Mouse (Mus musculus) spleen, postnatal 4 days (tissue): Measurements from ENCODE around the gene Kntc1.

Source experiments
- DNase-seq, 2 experiments: peaks; one replicate each; pipeline ENCODE4 v3.0.0; 2022; ENCODE audit warnings: low spot score in 2 of 2

The Kntc1 gene

GRCm38 (mm10) chr5:123808541-123808940 lies 59.0 kb downstream of the Kntc1 start:
- no peak for DNase-seq

DNA sequence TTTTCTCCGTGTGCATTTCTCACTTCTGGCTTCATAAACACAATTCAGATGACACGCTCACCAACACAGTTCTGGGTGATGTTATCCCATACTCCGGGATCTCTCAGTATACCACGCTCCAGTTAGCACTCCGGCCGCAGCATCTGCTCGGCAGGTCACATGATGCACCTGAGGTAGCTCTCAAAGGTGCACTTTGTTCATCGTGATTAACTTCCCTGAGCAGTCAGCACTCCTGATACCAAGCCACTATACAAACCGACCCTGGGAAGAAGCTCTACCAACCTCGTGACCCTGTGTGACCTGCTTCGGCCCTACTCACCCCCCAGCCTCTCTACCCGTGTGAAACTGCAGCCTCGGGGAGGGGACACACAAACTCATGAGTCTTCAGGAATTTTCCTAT lies 59.6 kb downstream of the Kntc1 start:
- DNase-seq = no peak

DNA sequence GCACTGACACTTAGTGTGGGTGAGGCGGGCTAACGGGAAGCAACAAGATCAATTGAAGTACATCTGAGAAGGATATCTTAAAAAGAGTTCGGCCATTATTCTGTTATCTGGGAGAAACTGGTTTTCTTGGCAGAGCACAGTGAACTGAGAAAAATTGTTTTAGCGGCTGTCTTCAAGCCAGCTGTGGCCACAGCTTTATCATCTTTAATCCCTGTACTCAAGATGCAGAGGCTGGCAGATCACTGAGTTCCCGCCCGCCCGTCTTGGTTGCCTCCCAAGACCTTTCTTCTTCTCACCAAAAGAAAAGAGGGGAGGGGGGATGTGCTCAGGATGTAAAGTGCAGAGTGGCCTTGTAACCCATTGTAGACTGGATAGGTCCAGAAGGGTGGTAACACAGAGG lies 67.4 kb downstream of the Kntc1 start:
- no peak for DNase-seq

GRCm38 (mm10) chr5:123818941-123819577 lies 69.5 kb downstream of the Kntc1 start:
- no peak for DNase-seq

DNA sequence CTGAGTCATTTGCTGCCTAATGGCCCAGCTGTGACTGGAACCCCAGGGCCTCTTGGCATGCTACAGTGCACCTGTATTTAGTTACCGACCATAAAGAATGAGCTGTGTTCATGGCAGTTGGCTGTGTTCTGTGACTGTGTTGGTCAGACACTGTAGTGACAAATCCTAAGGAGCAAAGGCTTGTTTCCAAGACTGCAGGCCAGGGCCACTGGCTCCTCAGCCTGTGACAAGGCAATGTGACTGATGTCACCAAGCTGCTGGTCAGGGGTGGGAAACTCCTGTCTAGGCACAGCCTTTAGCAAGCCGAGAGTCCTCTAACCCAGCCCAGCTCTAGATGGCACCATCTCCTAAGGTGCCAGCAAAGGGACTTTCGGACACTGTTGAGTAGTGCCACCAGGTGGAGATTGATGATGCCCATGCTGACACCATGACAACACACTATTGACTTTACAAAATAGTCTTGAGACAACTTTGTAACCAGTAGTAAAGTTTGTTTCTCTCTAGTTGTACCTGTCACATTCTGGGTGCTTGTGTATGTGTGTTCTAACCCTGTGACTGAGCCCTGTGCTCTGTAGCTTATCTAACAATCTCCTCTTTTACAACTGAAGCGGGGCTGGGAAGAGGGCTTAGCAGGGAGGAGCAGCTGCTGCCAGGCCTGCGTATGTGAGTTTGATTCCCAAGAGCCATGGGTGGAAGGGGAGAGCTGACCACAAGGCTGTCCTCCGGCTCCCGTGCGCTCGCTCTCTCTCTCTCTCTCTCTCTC lies 71.2 kb downstream of the Kntc1 start:
- DNase-seq = no peak

DNA sequence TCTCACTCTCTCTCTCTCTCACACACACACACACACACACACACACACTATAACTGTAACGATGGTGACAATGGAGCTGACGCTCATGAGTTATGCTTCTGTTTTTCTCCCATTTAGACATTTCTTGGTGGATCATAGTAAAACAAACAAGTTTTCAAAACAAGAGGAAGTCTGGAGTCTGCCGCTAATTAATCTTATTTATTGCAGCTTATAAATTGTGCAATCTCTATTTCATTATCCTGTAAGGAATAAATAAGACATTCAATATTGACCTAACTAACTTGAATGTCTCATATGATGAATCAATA lies 71.7 kb downstream of the Kntc1 start:
- no peak for DNase-seq

DNA sequence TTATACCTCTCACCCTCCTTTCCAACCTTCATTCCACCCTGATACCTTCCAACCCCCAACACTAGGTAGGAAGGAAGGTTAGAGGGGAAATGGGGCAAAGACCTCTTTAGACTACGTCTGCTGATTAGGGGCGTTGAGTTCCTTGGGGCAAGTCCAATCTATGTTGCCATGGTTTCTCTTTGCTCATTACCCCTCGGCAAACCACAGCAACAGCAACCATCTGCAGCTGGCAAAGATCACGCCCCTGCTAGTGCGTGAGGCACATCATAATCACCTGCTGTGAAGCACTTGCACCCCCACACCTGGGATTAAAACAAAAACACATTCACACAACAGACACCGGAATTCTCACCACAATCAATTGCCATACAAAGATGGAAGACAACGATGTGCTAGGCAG lies 73.2 kb downstream of the Kntc1 start:
- no peak for DNase-seq

DNA sequence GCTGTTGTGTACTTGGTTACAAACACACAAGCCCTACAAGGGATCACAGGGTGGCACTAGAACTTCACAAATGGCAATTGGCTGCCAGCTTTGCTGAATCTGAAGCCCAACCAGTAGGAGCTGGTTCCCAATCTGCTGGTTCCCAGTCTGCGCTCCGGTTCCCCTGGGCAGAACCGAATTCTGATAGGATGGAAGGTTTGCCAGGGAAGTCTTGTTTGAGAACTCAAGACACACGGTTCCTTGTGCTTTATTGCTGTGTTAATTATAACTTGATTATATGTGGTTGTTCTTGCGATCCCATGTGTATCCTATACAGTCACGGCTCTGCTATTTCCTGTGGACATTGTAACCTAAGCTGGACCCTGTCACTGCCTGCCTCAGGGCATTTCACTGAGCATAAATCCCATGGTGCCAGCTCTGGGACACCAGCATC lies 78.2 kb downstream of the Kntc1 start:
- no peak for DNase-seq

DNA sequence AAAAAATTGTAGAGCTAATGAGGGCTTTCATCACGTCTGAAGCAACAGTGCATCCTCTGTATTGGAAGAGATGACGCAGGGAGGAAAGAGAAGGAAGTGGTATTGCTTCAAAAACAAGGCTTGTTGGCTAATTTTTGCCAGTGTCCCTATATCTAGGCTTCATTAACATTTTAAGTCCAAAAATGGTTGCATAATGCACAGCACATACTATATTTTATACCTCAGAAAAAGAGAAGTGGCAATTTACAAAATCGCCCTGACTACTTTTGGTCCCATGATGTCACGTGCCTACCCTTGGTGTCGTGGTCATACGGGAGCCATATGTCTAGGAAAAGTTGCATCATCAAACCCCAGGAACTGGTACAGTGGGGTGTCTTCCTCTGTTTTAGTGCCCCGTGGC lies 82.8 kb downstream of the Kntc1 start:
- DNase-seq = no peak

DNA sequence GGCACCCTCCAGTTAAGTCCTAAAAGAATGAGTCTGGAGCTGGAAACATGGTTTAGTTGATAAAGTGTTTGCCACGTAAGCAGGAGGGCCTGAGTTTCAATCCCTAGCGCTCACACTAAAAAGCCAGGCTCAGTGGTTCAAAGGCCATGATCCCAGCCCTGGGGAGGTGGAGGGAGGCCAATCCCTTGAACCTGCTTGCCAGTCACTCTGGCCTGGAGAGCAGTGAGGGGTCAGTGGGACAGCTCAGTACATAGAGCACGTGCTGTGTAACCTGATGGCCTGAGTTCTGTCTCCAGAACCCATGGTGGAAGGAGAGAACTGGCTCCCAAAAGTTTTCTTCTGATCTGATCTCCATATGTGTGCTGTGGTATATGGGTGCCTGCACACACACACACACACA lies 85.3 kb downstream of the Kntc1 start:
- DNase-seq = no peak

DNA sequence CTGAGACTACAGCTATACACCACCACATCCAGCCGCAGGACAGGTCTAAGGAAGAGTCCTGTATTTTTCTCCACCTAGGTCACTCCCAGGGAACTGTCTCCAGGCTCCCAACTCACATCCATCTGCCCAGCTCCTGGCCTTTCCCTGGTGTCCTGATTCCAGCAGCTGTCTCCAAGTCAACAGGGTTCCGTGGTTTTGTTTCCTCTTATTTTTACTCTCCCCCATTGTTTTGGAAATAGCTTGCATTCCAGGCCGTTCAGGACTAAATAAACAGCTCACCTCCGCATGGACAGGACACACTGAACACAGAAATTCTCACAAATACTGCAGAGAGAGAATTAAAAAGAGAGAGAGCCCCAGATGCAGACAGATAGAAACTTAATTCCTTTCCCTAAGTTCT lies 87.9 kb downstream of the Kntc1 start:
- DNase-seq = no peak

GRCm38 (mm10) chr5:123842221-123842934 lies 92.9 kb downstream of the Kntc1 start:
- DNase-seq = no peak

GRCm38 (mm10) chr5:123842935-123843282 lies 93.4 kb downstream of the Kntc1 start:
- no peak for DNase-seq

GRCm38 (mm10) chr5:123843816-123844215 lies 94.3 kb downstream of the Kntc1 start:
- no peak for DNase-seq

GRCm38 (mm10) chr5:123844316-123844715 lies 94.8 kb downstream of the Kntc1 start:
- no peak for DNase-seq

- DNase-seq = no peak
Observed at GRCm38 (mm10) chr5:123851398-123851797, 101.9 kb downstream of the Kntc1 start.

GRCm38 (mm10) chr5:123853877-123854504 lies 104.5 kb downstream of the Kntc1 start:
- DNase-seq = no peak

DNA sequence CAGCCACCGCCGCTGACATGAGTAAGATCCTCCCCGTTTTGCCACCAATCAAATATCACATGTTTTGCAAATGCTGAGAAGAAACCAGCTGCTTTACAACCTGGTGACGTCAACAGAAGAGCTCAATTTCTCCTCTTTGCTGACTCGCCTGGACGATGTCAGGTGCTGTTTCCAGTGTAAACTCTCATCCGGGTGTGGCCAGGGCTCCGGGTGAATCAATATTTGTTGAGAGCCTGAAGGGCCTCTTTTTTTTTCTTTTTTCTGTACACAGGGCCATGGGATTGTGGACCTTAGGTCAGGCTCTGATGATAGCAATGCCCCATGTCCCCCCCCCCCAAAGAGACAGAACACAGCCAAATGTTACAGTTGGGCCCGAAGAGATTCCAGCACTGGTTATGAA lies 105.0 kb downstream of the Kntc1 start:
- no peak for DNase-seq

DNA sequence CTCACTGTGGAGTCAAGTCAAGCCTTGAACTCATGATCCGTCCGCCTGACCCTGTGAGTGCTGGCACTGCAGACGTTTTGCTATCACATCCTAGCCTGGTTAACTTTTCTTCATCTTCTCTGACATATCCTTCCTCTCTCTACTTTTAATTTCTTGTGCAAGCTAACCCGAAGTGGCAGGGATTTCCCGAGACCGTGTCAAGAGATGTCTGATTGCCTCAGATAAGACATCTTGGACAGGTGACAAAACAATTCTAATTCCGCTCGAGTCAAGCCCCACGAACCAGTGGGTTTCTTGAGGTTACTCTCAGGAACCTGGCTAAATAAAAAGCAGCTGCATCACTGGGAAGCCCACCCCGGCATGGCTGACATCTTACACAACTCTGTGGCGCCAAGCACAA lies 109.3 kb downstream of the Kntc1 start:
- DNase-seq = no peak

GRCm38 (mm10) chr5:123862374-123863350 lies 113.1 kb downstream of the Kntc1 start:
- no peak for DNase-seq

DNA sequence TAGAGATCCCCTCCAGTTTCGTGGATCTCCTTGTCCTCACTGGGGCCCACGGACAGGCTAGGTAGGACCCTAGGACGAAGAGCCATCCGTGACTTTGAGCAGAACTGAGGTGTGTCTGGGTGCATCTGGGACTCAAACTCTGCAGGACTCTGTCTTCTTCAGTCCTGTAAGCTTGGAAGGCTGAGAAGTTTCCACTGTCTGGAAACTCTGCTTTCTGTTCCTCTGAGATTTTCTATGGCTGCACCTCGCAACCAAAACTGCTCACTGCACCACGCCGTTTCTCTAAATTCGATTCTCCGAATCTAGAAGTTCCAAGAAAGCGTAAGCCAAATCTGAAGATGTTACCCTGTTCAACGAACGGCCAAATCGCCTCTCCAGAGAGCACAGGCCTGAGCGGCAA lies 114.4 kb downstream of the Kntc1 start:
- DNase-seq = no peak

- DNase-seq = no peak
Observed at GRCm38 (mm10) chr5:123865365-123865764, 115.8 kb downstream of the Kntc1 start, which contains the start of gene Hcar2. Gene Hcar2 (minus strand): TSS chr5:123865499.
